Mouse (Mus musculus) liver, embryonic 12.5 days (tissue): ENCODE results near the gene Camta2. TPM values are rescaled to one million over a fixed set of nuclear protein-coding genes. Genes with fewer than 3 reads are reported as not detected.

Experiments
- ATAC-seq: fragments of 200-750 bp; cut with Nextera tagmentation; 2 replicates; pipeline ENCODE4 v1.8.0; 2017; ENCODE audit warnings: moderate number of reproducible peaks, mild to moderate bottlenecking, moderate library complexity
- H3K27ac ChIP-seq: fragments of 300-500 bp; sonication (generic); 2 replicates; pipeline ENCODE4 v1.5.1; 2016; ENCODE audit warnings: mild to moderate bottlenecking
- H3K27me3 ChIP-seq: fragments of 300-500 bp; sonication (generic); replicated peaks from 2 replicates; pipeline ENCODE4 v1.6.1; 2016; ENCODE audit warnings: mild to moderate bottlenecking, moderate library complexity
- H3K36me3 ChIP-seq: fragments of 300-500 bp; sonication (generic); 2 replicates; pipeline ENCODE4 v1.6.1; 2016; ENCODE audit warnings: mild to moderate bottlenecking, moderate library complexity
- H3K4me1 ChIP-seq: fragments of 300-500 bp; sonication (generic); 2 replicates; pipeline ENCODE4 v1.6.1; 2016
- H3K4me2 ChIP-seq: fragments of 300-500 bp; sonication (generic); 2 replicates; pipeline ENCODE4 v1.6.1; 2016; ENCODE audit warnings: mild to moderate bottlenecking, moderate library complexity
- H3K4me3 ChIP-seq: fragments of 300-500 bp; sonication (generic); 2 replicates; pipeline ENCODE4 v1.5.1; 2016; ENCODE audit warnings: mild to moderate bottlenecking, moderate library complexity
- H3K9ac ChIP-seq: fragments of 300-500 bp; sonication (generic); 2 replicates; pipeline ENCODE4 v1.6.1; 2016; ENCODE audit warnings: mild to moderate bottlenecking, moderate library complexity
- H3K9me3 ChIP-seq: fragments of 300-500 bp; sonication (generic); replicated peaks from 2 replicates; pipeline ENCODE4 v1.6.1; 2016; ENCODE audit warnings: mild to moderate bottlenecking, moderate library complexity
- WGBS: fragments of 180-500 bp; shearing (Covaris S2); methylation state at CpG from one replicate; pipeline ENCODE4 v1.1.7; 2016; ENCODE audit not compliant: insufficient replicate concordance; 5-methylcytosine and 5-hydroxymethylcytosine counted together
- polyA plus RNA-seq: library from polyadenylated mRNA; unstranded; fragments of >200 nt; fragmentation: Nextera tagmentation; extraction: Ambion mirVana; gene quantifications from 2 replicates; pipeline ENCODE4 v1.2.1, GENCODE M21; 2016

Camta2 gene
- polyA plus RNA-seq, 1 experiment from 2014 or later = 6.1 TPM

- Histone ChIP-seq H3K27me3 (peaks cover 1% of the 10 kb centered on the region; the same call in 1 of the 2 replicates), H3K27ac (peak overlapping the region; percentile 82; the same call in 1 of the 2 replicates), H3K9me3 (no peaks in the 10 kb centered on the region), H3K4me1 (peaks cover 31% of the 10 kb centered on the region), H3K36me3 (peaks cover 26% of the 10 kb centered on the region), H3K4me3 (peak overlapping the region; percentile 84), H3K4me2 (peak overlapping the region; percentile 97), H3K9ac (peak overlapping the region; percentile 87)
- no peak for ATAC-seq
- WGBS = 41% methylated on average over 8 of the region's 8 CpGs
Observed at GRCm38 (mm10) chr11:70688372-70688771, 467 bp upstream of the Camta2 start.

GRCm38 (mm10) chr11:70686901-70687566, 871 bp downstream of the Camta2 start:
- Histone ChIP-seq H3K27ac (peak overlapping the region; percentile 82), H3K9ac (peak overlapping the region; percentile 87), H3K4me3 (peak overlapping the region; percentile 84), H3K4me2 (peak overlapping the region; percentile 97), H3K9me3 (no peaks in the 10 kb centered on the region), H3K36me3 (peaks cover 38% of the 10 kb centered on the region), H3K27me3 (no peaks in the 10 kb centered on the region; the same call in 1 of the 2 replicates), H3K4me1 (peaks cover 39% of the 10 kb centered on the region)
- peak; percentile 50 for ATAC-seq
- 4% methylated on average over 16 of the region's 16 CpGs for WGBS

- ATAC-seq = no peak
- 77% methylated on average over 5 of the region's 5 CpGs for WGBS
Observed at GRCm38 (mm10) chr11:70683640-70684039, 4.3 kb downstream of the Camta2 start.

GRCm38 (mm10) chr11:70681897-70682581, 5.9 kb downstream of the Camta2 start:
- 50% methylated on average over 11 of the region's 11 CpGs for WGBS
- no peak; the same call in 1 of the 2 replicates for ATAC-seq
- Histone ChIP-seq H3K36me3 (peaks cover 66% of the 10 kb centered on the region), H3K27ac (peak overlapping the region; percentile 34; the same call in 1 of the 2 replicates), H3K9me3 (no peaks in the 10 kb centered on the region), H3K4me3 (no peak overlapping the region), H3K9ac (no peak overlapping the region), H3K27me3 (no peaks in the 10 kb centered on the region), H3K4me2 (peak overlapping the region; percentile 1; the same call in 1 of the 2 replicates), H3K4me1 (peaks cover 42% of the 10 kb centered on the region)

More at GRCm38 (mm10) chr11:70683640-70684039, 4.3 kb downstream of the Camta2 start:
- H3K4me1 ChIP-seq = peaks cover 52% of the 10 kb centered on the region
- no peaks in the 10 kb centered on the region for H3K9me3 ChIP-seq
- H3K4me3 ChIP-seq = no peak overlapping the region
- no peak overlapping the region; the same call in 1 of the 2 replicates for H3K9ac ChIP-seq
- no peak overlapping the region for H3K4me2 ChIP-seq
- peaks cover 60% of the 10 kb centered on the region for H3K36me3 ChIP-seq
- H3K27ac ChIP-seq = no peak overlapping the region
- H3K27me3 ChIP-seq = no peaks in the 10 kb centered on the region

GRCm38 (mm10) chr11:70681170-70681569, 6.7 kb downstream of the Camta2 start:
- H3K4me1 ChIP-seq = peaks cover 38% of the 10 kb centered on the region
- no peak overlapping the region for H3K4me2 ChIP-seq
- 77% methylated on average over 12 of the region's 12 CpGs for WGBS
- no peaks in the 10 kb centered on the region for H3K9me3 ChIP-seq
- ATAC-seq = no peak
- H3K9ac ChIP-seq = no peak overlapping the region
- H3K27ac ChIP-seq = no peak overlapping the region
- no peak overlapping the region for H3K4me3 ChIP-seq
- no peaks in the 10 kb centered on the region for H3K27me3 ChIP-seq
- H3K36me3 ChIP-seq = peaks cover 70% of the 10 kb centered on the region

- Histone ChIP-seq H3K4me3 (no peak overlapping the region), H3K9ac (no peak overlapping the region), H3K4me2 (no peak overlapping the region), H3K4me1 (peaks cover 36% of the 10 kb centered on the region), H3K9me3 (no peaks in the 10 kb centered on the region), H3K36me3 (peaks cover 71% of the 10 kb centered on the region), H3K27ac (peak overlapping the region; percentile 65; the same call in 1 of the 2 replicates), H3K27me3 (no peaks in the 10 kb centered on the region)
- ATAC-seq = no peak
- WGBS = 52% methylated on average over 8 of the region's 8 CpGs
Observed at GRCm38 (mm10) chr11:70679894-70680293, 8.0 kb downstream of the Camta2 start.

GRCm38 (mm10) chr11:70679361-70679760, 8.5 kb downstream of the Camta2 start:
- Histone ChIP-seq H3K4me3 (no peak overlapping the region), H3K9ac (no peak overlapping the region), H3K9me3 (no peaks in the 10 kb centered on the region), H3K4me2 (no peak overlapping the region), H3K36me3 (peaks cover 69% of the 10 kb centered on the region), H3K27ac (peak overlapping the region; percentile 65; the same call in 1 of the 2 replicates), H3K27me3 (no peaks in the 10 kb centered on the region), H3K4me1 (peaks cover 38% of the 10 kb centered on the region)
- no peak for ATAC-seq
- 90% methylated on average over 8 of the region's 8 CpGs for WGBS

GRCm38 (mm10) chr11:70678576-70678975, 9.3 kb downstream of the Camta2 start:
- peaks cover 69% of the 10 kb centered on the region for H3K36me3 ChIP-seq
- no peaks in the 10 kb centered on the region for H3K9me3 ChIP-seq
- no peak; the same call in 1 of the 2 replicates for ATAC-seq
- no peaks in the 10 kb centered on the region for H3K27me3 ChIP-seq
- no peak overlapping the region for H3K4me2 ChIP-seq
- no peak overlapping the region for H3K9ac ChIP-seq
- H3K4me3 ChIP-seq = no peak overlapping the region
- peaks cover 39% of the 10 kb centered on the region for H3K4me1 ChIP-seq
- peak overlapping the region; percentile 65 for H3K27ac ChIP-seq
- WGBS = 75% methylated on average over 2 of the region's 2 CpGs

GRCm38 (mm10) chr11:70678092-70678491, 9.8 kb downstream of the Camta2 start:
- ATAC-seq = no peak
- H3K4me3 ChIP-seq = no peak overlapping the region
- H3K9me3 ChIP-seq = no peaks in the 10 kb centered on the region
- WGBS = 76% methylated on average over 9 of the region's 9 CpGs
- H3K9ac ChIP-seq = no peak overlapping the region
- H3K4me1 ChIP-seq = peaks cover 39% of the 10 kb centered on the region
- H3K4me2 ChIP-seq = no peak overlapping the region
- no peaks in the 10 kb centered on the region for H3K27me3 ChIP-seq
- H3K36me3 ChIP-seq = peaks cover 65% of the 10 kb centered on the region
- peak overlapping the region; percentile 33; the same call in 1 of the 2 replicates for H3K27ac ChIP-seq

GRCm38 (mm10) chr11:70674501-70674900, 13.4 kb downstream of the Camta2 start:
- H3K9me3 ChIP-seq = no peaks in the 10 kb centered on the region
- no peak overlapping the region for H3K4me3 ChIP-seq
- H3K27ac ChIP-seq = no peak overlapping the region
- H3K4me1 ChIP-seq = peaks cover 47% of the 10 kb centered on the region
- H3K9ac ChIP-seq = no peak overlapping the region
- 51% methylated on average over 10 of the region's 11 CpGs for WGBS
- ATAC-seq = no peak
- no peaks in the 10 kb centered on the region for H3K27me3 ChIP-seq
- no peak overlapping the region for H3K4me2 ChIP-seq
- peaks cover 54% of the 10 kb centered on the region for H3K36me3 ChIP-seq

- no peak overlapping the region for H3K4me2 ChIP-seq
- no peak for ATAC-seq
- H3K36me3 ChIP-seq = peaks cover 50% of the 10 kb centered on the region
- no peaks in the 10 kb centered on the region for H3K27me3 ChIP-seq
- H3K9ac ChIP-seq = no peak overlapping the region
- no peak overlapping the region for H3K4me3 ChIP-seq
- H3K27ac ChIP-seq = no peak overlapping the region
- no peaks in the 10 kb centered on the region for H3K9me3 ChIP-seq
- 81% methylated on average over 6 of the region's 6 CpGs for WGBS
- peaks cover 43% of the 10 kb centered on the region for H3K4me1 ChIP-seq
Observed at GRCm38 (mm10) chr11:70674014-70674413, 13.9 kb downstream of the Camta2 start.
